Mouse (Mus musculus) liver, embryonic 14.5 days (tissue): ENCODE results near the gene Nr1d1. TPM values are rescaled to one million over a fixed set of nuclear protein-coding genes. Genes with fewer than 3 reads are reported as not detected.

Source experiments
- ATAC-seq: fragments of 200-750 bp; cut with Nextera tagmentation; 2 replicates; pipeline ENCODE4 v1.8.0; 2017; ENCODE audit warnings: moderate number of reproducible peaks, mild to moderate bottlenecking, moderate library complexity; ENCODE audit not compliant: insufficient read depth
- DNase-seq, 3 experiments: peaks; one replicate each; pipeline ENCODE4 v3.0.0-alpha.2; 2012 to 2013; ENCODE audit warnings: low read depth in 3 of 3, low spot score in 3 of 3
- H3K27ac ChIP-seq: fragments of 300-500 bp; sonication (generic); 2 replicates; pipeline ENCODE4 v1.5.1; 2014; ENCODE audit warnings: moderate library complexity, mild to moderate bottlenecking, control low read depth, inconsistent platforms
- H3K27me3 ChIP-seq: fragments of 300-500 bp; sonication (generic); 2 replicates; pipeline ENCODE4 v1.6.1; 2014; ENCODE audit warnings: mild to moderate bottlenecking, low read length, moderate library complexity; ENCODE audit not compliant: control insufficient read depth, insufficient read depth
- H3K36me3 ChIP-seq: fragments of 300-500 bp; sonication (generic); replicated peaks from 2 replicates; pipeline ENCODE4 v1.6.1; 2014; ENCODE audit warnings: low read depth; ENCODE audit not compliant: control insufficient read depth, insufficient read depth
- H3K4me1 ChIP-seq, 2 experiments: fragments of 200-500 bp in 1 of 2; fragments of 300-500 bp in 1 of 2; sonication (generic) in 1 of 2; replicated peaks; 2 replicates each; pipeline ENCODE4 v1.6.1; 2012 to 2014; ENCODE audit warnings: antibody characterized with exemption in 1 of 2, inconsistent platforms in 1 of 2, low read length in 1 of 2; ENCODE audit not compliant: control insufficient read depth in 2 of 2, insufficient read depth in 2 of 2
- H3K4me2 ChIP-seq: fragments of 300-500 bp; sonication (generic); 2 replicates; pipeline ENCODE4 v1.6.1; 2014; ENCODE audit warnings: low read depth, mild to moderate bottlenecking, control low read depth, moderate library complexity
- H3K4me3 ChIP-seq, 2 experiments: fragments of 200-500 bp in 1 of 2; fragments of 300-500 bp in 1 of 2; sonication (generic) in 1 of 2; 2 replicates each; pipeline ENCODE4 v1.5.1; 2012 to 2014; ENCODE audit warnings: low read depth in 2 of 2, low read length in 2 of 2, mild to moderate bottlenecking in 2 of 2, control low read depth in 1 of 2, inconsistent platforms in 1 of 2, moderate library complexity in 1 of 2; ENCODE audit not compliant: insufficient read depth in 1 of 2
- H3K9ac ChIP-seq: fragments of 300-500 bp; sonication (generic); replicated peaks from 2 replicates; pipeline ENCODE4 v1.6.1; 2014; ENCODE audit warnings: mild to moderate bottlenecking, control low read depth, moderate library complexity
- H3K9me3 ChIP-seq: fragments of 300-500 bp; sonication (generic); 2 replicates; pipeline ENCODE4 v1.6.1; 2016; ENCODE audit warnings: low read length, mixed read lengths; ENCODE audit not compliant: control insufficient read depth
- CTCF ChIP-seq: IDR thresholded peaks from 2 replicates; pipeline ENCODE4 v1.5.1; 2016; ENCODE audit warnings: antibody characterized with exemption, low read depth, control low read depth
- EP300 ChIP-seq: IDR thresholded peaks from 2 replicates; pipeline ENCODE4 v1.6.1; 2016; ENCODE audit warnings: antibody characterized with exemption, low read depth
- WGBS: fragments of 180-500 bp; shearing (Covaris S2); extraction: QIAGEN DNeasy Blood & Tissue Kit; methylation state at CpG from one replicate; pipeline ENCODE4 v1.1.7; 2014; ENCODE audit not compliant: insufficient replicate concordance; 5-methylcytosine and 5-hydroxymethylcytosine counted together
- polyA plus RNA-seq, 2 experiments: library from polyadenylated mRNA; depleted of rRNA in 1 of 2; stranded (reverse) in 1 of 2; unstranded in 1 of 2; fragments of >200 nt; fragmentation: Nextera tagmentation in 1 of 2; extraction: Ambion mirVana in 1 of 2; gene quantifications; 2 replicates each; pipeline versions ENCODE4 v1.2.1 to v1.2.3; 2012 to 2014

The Nr1d1 gene
- polyA plus RNA-seq, 2 experiments, result 0.58 to 0.65 TPM

- Histone ChIP-seq H3K4me2 (no peak overlapping the region), H3K27ac (no peak overlapping the region), H3K9ac (no peak overlapping the region), H3K4me3 (no peak overlapping the region), H3K27me3 (no peaks in the 10 kb centered on the region), H3K4me1 (peaks cover 31% of the 10 kb centered on the region in 2 experiments), H3K36me3 (peaks cover 14% of the 10 kb centered on the region; the same call in 1 of the 2 replicates), H3K9me3 (no peaks in the 10 kb centered on the region)
- no peak for DNase-seq
- ATAC-seq, result no peak
- TF ChIP-seq CTCF (no peak), EP300 (no peak)
These were observed 10.4 kb downstream of the Nr1d1 start for GRCm38 (mm10) chr11:98764746-98765145.

GRCm38 (mm10) chr11:98764091-98764490 is 11.0 kb downstream of the Nr1d1 start:
- peaks cover 25% of the 10 kb centered on the region in 2 experiments for H3K4me1 ChIP-seq
- no peaks in the 10 kb centered on the region for H3K9me3 ChIP-seq
- TF ChIP-seq CTCF (no peak), EP300 (no peak)
- H3K4me3 ChIP-seq, result no peak overlapping the region
- WGBS, result 79% methylated on average over 18 of the region's 18 CpGs
- H3K27ac ChIP-seq, result no peak overlapping the region
- no peaks in the 10 kb centered on the region for H3K27me3 ChIP-seq
- no peak for ATAC-seq
- DNase-seq, result no peak
- H3K9ac ChIP-seq, result no peak overlapping the region
- no peak overlapping the region for H3K4me2 ChIP-seq
- peaks cover 14% of the 10 kb centered on the region; the same call in 1 of the 2 replicates for H3K36me3 ChIP-seq

GRCm38 (mm10) chr11:98763502-98763861 is 11.7 kb downstream of the Nr1d1 start:
- no peak overlapping the region for H3K4me2 ChIP-seq
- H3K4me3 ChIP-seq, result no peak overlapping the region
- H3K4me1 ChIP-seq, result peaks cover 19% of the 10 kb centered on the region in 2 experiments
- TF ChIP-seq EP300 (no peak), CTCF (no peak)
- ATAC-seq (no peak), DNase-seq (no peak)
- H3K9me3 ChIP-seq, result no peaks in the 10 kb centered on the region
- WGBS, result 77% methylated on average over 8 of the region's 8 CpGs
- no peak overlapping the region for H3K27ac ChIP-seq
- H3K9ac ChIP-seq, result no peak overlapping the region
- peaks cover 14% of the 10 kb centered on the region for H3K36me3 ChIP-seq
- no peaks in the 10 kb centered on the region for H3K27me3 ChIP-seq

GRCm38 (mm10) chr11:98762756-98763501 is 12.2 kb downstream of the Nr1d1 start:
- no peak overlapping the region for H3K9ac ChIP-seq
- H3K27me3 ChIP-seq, result no peaks in the 10 kb centered on the region
- H3K4me1 ChIP-seq, result peaks cover 15 to 16% of the 10 kb centered on the region in 2 experiments
- H3K9me3 ChIP-seq, result no peaks in the 10 kb centered on the region
- H3K36me3 ChIP-seq, result peaks cover 14% of the 10 kb centered on the region
- no peak for TF ChIP-seq EP300
- TF ChIP-seq CTCF, result peak; percentile 63
- no peak overlapping the region for H3K4me3 ChIP-seq
- DNase-seq (no peak), ATAC-seq (no peak)
- H3K4me2 ChIP-seq, result no peak overlapping the region
- 66% methylated on average over 17 of the region's 17 CpGs for WGBS
- no peak overlapping the region for H3K27ac ChIP-seq

- no peak for ATAC-seq
- Histone ChIP-seq H3K27ac (no peak overlapping the region), H3K9ac (no peak overlapping the region), H3K27me3 (no peaks in the 10 kb centered on the region), H3K4me1 (peaks cover 6 to 11% of the 10 kb centered on the region in 2 experiments), H3K4me2 (no peak overlapping the region), H3K36me3 (peaks cover 16% of the 10 kb centered on the region), H3K4me3 (no peak overlapping the region), H3K9me3 (no peaks in the 10 kb centered on the region)
- TF ChIP-seq CTCF (no peak), EP300 (no peak)
- WGBS, result 86% methylated on average over 4 of the region's 4 CpGs
- DNase-seq, result no peak
These were observed 13.2 kb downstream of the Nr1d1 start for GRCm38 (mm10) chr11:98761939-98762338.
